Mouse (Mus musculus) C3H10T1/2 (cell line): Measurements from ENCODE around the gene Rprml. TPM values are rescaled to one million over a fixed set of nuclear protein-coding genes. Genes with fewer than 3 reads are reported as not detected.

Source experiments
- polyA plus RNA-seq, 2 experiments: library from polyadenylated mRNA; unstranded; fragments of >200 nt; fragmentation: generic; extraction: Trizol; gene quantifications; one replicate each; pipeline ENCODE4 v1.2.1; 2012; ENCODE audit warnings: missing spikeins in 2 of 2

Gene Rprml
- under 1 TPM; 0.04 to 0.06 TPM for polyA plus RNA-seq

GRCm38 (mm10) chr11:103649301-103649982, at the start of gene Rprml:
Gene Rprml, plus strand, starts transcription at chr11:103649570.

GRCm38 (mm10) chr11:103621040-103621439, 28.3 kb upstream of the Rprml start, which contains the start of gene Gm884:
Gene Gm884, minus strand, starts transcription at chr11:103621140.

GRCm38 (mm10) chr11:103638790-103639189, 10.6 kb upstream of the Rprml start, which contains the start of gene Lyzl6:
Gene Lyzl6, minus strand, starts transcription at chr11:103638890.

GRCm38 (mm10) chr11:103697565-103698176, 48.3 kb downstream of the Rprml start, which contains the start of gene Gosr2:
Gene Gosr2, minus strand, starts transcription at chr11:103697898.

Other genes starting within 250 kb of the Rprml start
- 10 to 100 TPM in 1 of 2 experiments, 1 to 10 TPM in 1; 6.7 to 15.4 TPM for gene Plekhm1, start 236.9 kb upstream of the Rprml start, polyA plus RNA-seq
- gene Lrrc37a, start 145.0 kb upstream of the Rprml start, polyA plus RNA-seq = not detected
- not detected for gene Gm884, start 28.4 kb upstream of the Rprml start, polyA plus RNA-seq
- not detected for gene Lyzl6, start 10.7 kb upstream of the Rprml start, polyA plus RNA-seq
- 10 to 100 TPM; 53.4 to 87.2 TPM for gene Gosr2, start 48.3 kb downstream of the Rprml start, polyA plus RNA-seq
- not detected for gene Wnt9b, start 100.3 kb downstream of the Rprml start, polyA plus RNA-seq
- not detected for gene Wnt3, start 124.6 kb downstream of the Rprml start, polyA plus RNA-seq